Mouse (Mus musculus) T-helper 17 cell (primary cell): ENCODE data around the gene Krt18.

Experiments
- in situ Hi-C, 2 experiments: fragments of 300-600 bp; cut with MboI, MseI; formaldehyde crosslinking; loops; 1 replicate in 1 of 2; 2 replicates in 1 of 2; pipeline ENCODE4 v1.15.1; 2025; ENCODE audit warnings: high pct_unique_total_duplicates in 2 of 2

Krt18 gene

GRCm38 (mm10) chr15:102051920-102052683, 24.1 kb downstream of the Krt18 start:
- in situ Hi-C loops, result no loop called here

- in situ Hi-C loops, result no loop called here
These were observed 28.7 kb downstream of the Krt18 start for GRCm38 (mm10) chr15:102056495-102057174.

- in situ Hi-C loops, result loop anchor here in 1 of 2 experiments (10.0 kb wide), 1 partner anchor 291 kb away; no protein-coding TSS in a partner anchor
These were observed 37.8 kb downstream of the Krt18 start for GRCm38 (mm10) chr15:102065661-102066325.

- in situ Hi-C loops, result no loop called here
These were observed 42.8 kb downstream of the Krt18 start for GRCm38 (mm10) chr15:102070476-102071467.

GRCm38 (mm10) chr15:102072963-102073558, 45.1 kb downstream of the Krt18 start:
- in situ Hi-C loops, result no loop called here

GRCm38 (mm10) chr15:102073559-102074069, 45.6 kb downstream of the Krt18 start, which contains the start of gene Eif4b:
Eif4b (plus strand) TSS chr15:102073773.
- in situ Hi-C loops, result no loop called here

GRCm38 (mm10) chr15:102074070-102074731, 46.2 kb downstream of the Krt18 start:
- in situ Hi-C loops, result no loop called here

GRCm38 (mm10) chr15:102074876-102075585, 47.1 kb downstream of the Krt18 start:
- in situ Hi-C loops, result loop anchor here in 1 of 2 experiments (5.0 kb wide), 1 partner anchor 808 kb away; no protein-coding TSS in a partner anchor

- in situ Hi-C loops, result loop anchor here in 1 of 2 experiments (5.0 kb wide), 1 partner anchor 810 kb away; no protein-coding TSS in a partner anchor
These were observed 49.2 kb downstream of the Krt18 start for GRCm38 (mm10) chr15:102077111-102077677.

GRCm38 (mm10) chr15:102079221-102079620, 51.2 kb downstream of the Krt18 start:
- in situ Hi-C loops, result loop anchor here in 1 of 2 experiments (5.0 kb wide), 1 partner anchor 812 kb away; no protein-coding TSS in a partner anchor

- in situ Hi-C loops, result loop anchor here (5.0 to 10.0 kb wide), 3 partner anchors 412 to 813 kb away; partner anchors contain the start of gene Gm10337 (in 1 of the 2)
These were observed 51.9 kb downstream of the Krt18 start for GRCm38 (mm10) chr15:102079924-102080323.

- in situ Hi-C loops, result loop anchor here (5.0 to 10.0 kb wide), 2 partner anchors 412 to 424 kb away; partner anchors contain the start of gene Gm10337 (in 1 of the 2)
These were observed 52.4 kb downstream of the Krt18 start for GRCm38 (mm10) chr15:102080429-102080828.
